Mouse (Mus musculus): ENCODE measurements around the gene Dgkz. TPM values are rescaled to one million over a fixed set of nuclear protein-coding genes. Genes with fewer than 3 reads are reported as not detected.

Dgkz gene
- total RNA-seq, 2 experiments from 2014 or later = 499 to 596 TPM

Small RNAs within 50 kb of the gene (microRNA-seq; reads per million reads assigned to microRNA genes)
- gene Mir6999 = 0.39 to 0.49 reads per million in 2 experiments

Other genes starting within 250 kb of the Dgkz start
- 10 to 100 TPM; 51.1 to 52.3 TPM for gene Ambra1, start 245.7 kb downstream of the Dgkz start, total RNA-seq (2021)
- 10 to 100 TPM; 32.0 to 32.6 TPM for gene Chrm4, start 48.6 kb downstream of the Dgkz start, total RNA-seq (2021)
- 10 to 100 TPM; 23.9 to 25.5 TPM for gene Mdk, start 43.6 kb downstream of the Dgkz start, total RNA-seq (2021)
- not detected for gene Gm9821, start 30.2 kb downstream of the Dgkz start, total RNA-seq (2021)
- gene Creb3l1, start 48.6 kb upstream of the Dgkz start, total RNA-seq (2021) = 1 to 10 TPM; 2.5 to 3.7 TPM
- gene Phf21a, start 117.3 kb upstream of the Dgkz start, total RNA-seq (2021) = 100 to 1,000 TPM; 145 to 150 TPM

Measured in layer of hippocampus, adult 18-20 months (tissue).